Mouse (Mus musculus): Measurements from ENCODE around the gene Gys2. TPM values are rescaled to one million over a fixed set of nuclear protein-coding genes. Genes with fewer than 3 reads are reported as not detected.
"Not testable (repeated sequence)": the region's sequence is repeated elsewhere in the genome, so short reads cannot be mapped to it uniquely, and the experiment has no call there.

Gys2 gene
- 5.6 and 19.9 TPM in 2 replicates for polyA plus RNA-seq (2012; rRNA removed)

DNA sequence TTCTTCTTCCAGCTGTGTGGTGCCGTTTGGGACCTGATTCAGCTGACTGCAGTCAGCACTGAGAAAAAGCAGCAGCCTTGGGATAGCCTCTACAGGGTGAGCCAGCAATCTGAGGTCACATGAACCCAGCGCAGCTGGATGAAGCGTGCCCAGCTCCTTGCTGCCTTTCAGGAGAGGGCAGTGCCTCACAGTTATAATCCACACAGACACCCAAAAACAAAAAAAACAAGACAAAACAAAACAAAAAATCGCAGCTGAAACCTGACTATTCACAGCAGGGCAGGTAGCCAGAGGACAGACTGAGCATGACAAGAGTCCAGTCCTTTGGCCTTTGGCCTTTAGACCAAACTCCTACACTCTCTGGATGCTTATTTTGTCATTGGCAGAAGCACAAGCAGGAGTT is at the start of gene Gys2:
Gene Gys2, minus strand, starts transcription at position 309 of the 403 bp plus-strand sequence.
- no peak for DNase-seq (ENCODE audit: low read depth)

DNA sequence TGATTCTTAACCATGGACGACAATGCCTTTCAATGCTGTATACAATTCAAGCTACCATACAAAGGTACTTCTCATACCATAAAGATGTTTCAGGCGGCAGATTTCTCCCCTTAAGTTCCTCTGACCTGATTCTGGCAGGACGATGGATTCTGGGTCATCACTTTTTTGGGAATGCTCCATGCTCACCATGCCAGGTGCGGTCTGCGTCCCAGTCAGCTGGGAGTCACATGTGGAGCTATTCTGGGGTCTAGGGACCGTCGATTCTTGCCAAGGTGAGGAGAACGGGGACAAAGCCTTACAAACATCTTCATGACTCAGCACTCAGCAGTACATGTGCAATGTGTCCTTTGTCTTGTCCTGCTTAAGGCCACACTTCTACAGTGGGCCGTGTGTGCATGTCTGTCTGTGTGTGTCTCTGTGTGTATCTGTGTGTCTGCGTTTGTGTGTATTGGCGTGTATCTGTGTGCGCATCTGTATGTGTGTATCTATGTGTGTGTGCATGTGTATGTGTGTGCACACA is 48.7 kb upstream of the Gys2 start:
- DNase-seq (ENCODE audit: low read depth): no peak

- DNase-seq (ENCODE audit: low read depth): no peak
Measured at GRCm38 (mm10) chr6:142519110-142519509, 46.2 kb upstream of the Gys2 start.

- DNase-seq (ENCODE audit: low read depth): not testable (repeated sequence)
Measured at GRCm38 (mm10) chr6:142515379-142515778, 42.5 kb upstream of the Gys2 start.

DNA sequence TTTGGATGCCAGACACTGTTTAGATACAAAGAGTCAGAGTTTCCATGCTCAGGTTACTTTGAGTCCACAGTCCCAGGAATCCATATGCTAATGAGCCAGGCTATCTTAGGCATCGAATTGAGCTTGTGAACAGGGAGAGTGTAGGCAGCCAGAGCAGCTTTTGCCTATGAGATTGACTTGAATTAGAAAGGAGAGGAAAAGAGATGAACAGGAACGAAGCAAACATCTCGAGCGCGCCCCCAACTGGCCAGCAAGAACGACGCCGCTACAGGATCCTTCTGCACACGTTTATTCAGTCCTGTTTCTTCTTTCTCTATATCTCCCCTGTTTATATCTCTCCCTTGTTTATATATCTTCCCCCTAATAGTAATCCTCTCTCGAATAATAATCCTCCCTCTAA is 42.0 kb upstream of the Gys2 start:
- no peak for DNase-seq (ENCODE audit: low read depth)

- no peak for DNase-seq (ENCODE audit: low read depth)
Measured at GRCm38 (mm10) chr6:142512902-142513301, 40.0 kb upstream of the Gys2 start.

- DNase-seq (ENCODE audit: low read depth): no peak
Measured at GRCm38 (mm10) chr6:142511516-142512135, 38.7 kb upstream of the Gys2 start.

DNA sequence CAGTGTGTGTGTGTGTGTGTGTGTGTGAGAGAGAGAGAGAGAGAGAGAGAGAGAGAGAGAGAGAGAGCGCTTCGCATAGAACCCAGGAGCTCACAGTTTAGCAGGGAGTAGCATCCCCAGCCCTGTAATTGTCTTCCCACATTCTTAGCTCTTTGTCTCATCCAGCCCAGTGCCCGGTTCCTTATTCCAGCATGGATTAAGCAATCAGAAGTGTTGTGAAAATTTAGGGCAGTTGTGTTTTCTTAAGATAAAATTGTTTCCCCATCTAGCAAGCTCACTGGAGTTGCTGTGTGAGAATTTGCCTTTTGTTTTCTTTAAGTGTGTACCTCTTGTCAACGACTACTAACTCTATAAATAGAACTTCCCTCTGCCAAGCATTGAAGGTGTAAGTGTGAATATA is 35.8 kb upstream of the Gys2 start:
- DNase-seq (ENCODE audit: low read depth): no peak

- peak; percentile 34 for DNase-seq (ENCODE audit: low read depth)
Measured at GRCm38 (mm10) chr6:142507785-142508162, 34.9 kb upstream of the Gys2 start, which contains the start of gene Ldhb. Ldhb (minus strand) TSS chr6:142507957.

DNA sequence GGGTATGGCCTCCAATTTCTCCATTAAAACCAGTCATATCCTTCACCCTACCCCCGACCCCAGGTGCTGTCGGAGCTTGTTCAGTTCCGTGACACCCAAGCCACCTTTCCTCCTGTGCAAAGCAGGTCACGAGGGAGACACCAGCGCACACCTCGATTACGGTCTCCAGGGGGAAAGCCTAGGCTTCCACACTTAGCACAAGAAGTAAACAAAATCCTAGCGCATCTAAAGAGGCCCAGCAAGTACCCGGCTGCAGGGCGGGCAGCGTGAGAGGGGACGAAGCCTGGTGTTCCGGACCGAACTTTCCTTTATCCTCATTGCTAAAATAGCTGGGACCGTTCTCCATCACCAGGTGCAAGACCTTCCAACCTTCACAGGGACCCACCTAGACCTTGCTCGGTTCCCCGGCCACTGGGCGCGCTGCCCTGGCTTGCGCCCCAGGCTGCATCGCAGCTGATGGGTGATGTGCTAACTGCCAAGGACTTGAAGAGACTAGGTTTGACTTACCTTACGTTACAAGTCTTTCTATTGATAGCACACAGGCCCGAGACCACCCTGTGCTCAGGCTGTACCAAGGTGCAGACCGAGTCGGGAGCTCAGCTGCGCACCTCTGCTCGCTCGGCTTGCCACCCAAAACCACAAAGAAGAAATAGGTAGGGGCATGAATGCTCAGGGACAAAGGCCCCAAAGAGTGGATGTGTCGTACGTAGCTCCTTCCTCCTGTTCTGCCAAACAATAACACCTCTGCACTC is 34.3 kb upstream of the Gys2 start:
- DNase-seq (ENCODE audit: low read depth): no peak

GRCm38 (mm10) chr6:142506338-142507032 is 33.6 kb upstream of the Gys2 start:
- no peak for DNase-seq (ENCODE audit: low read depth)

GRCm38 (mm10) chr6:142503601-142504000 is 30.7 kb upstream of the Gys2 start:
- DNase-seq (ENCODE audit: low read depth): no peak

DNA sequence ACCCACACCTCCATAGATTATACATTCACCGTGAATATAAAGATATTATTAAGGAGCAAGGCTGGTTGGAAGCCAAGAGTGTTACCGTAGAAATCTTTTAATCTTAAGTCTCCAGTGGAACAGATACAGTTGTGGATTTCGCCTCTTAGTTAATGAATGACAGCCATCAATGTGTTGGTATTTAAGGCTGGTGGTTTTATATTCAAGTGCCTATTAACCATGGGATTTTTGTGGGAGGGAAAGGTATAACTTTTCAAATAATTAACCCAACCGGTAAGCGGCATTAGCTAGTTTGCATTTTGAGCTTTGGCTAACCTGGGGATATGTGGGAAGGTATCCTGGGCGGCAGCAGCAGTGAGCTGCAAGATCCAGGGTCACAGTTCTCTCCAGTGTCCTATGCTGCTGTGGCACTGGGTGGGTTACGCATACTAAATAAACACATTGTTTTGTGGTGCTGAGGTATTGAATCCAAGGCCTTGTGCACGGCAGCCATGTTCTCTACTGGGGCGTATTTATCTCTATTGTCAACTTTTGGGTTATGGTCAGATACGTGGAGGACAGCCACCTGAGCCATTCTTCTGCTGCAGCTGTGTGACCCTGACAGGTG is 29.7 kb upstream of the Gys2 start:
- no peak for DNase-seq (ENCODE audit: low read depth)

DNA sequence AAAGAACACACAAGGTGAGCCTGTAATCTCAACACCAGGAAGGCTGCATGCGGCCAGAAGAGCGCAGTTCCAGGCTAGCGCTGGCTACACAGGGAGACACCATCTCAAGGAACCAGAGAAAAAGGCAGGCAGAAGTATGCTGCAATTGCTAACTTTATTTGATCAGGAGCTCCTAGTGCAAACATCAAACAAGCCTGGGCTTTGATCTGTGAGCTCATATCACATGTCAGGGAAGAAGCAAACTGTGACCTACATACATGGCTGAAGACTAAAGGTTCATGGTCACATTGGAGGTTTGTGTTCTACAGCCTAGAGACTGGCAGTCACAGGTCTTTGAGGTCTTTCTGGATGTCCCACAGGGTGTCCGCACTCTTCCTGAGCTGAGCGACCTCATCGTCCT is 17.2 kb upstream of the Gys2 start:
- not testable (repeated sequence) for DNase-seq (ENCODE audit: low read depth)

GRCm38 (mm10) chr6:142487638-142488037 is 14.7 kb upstream of the Gys2 start:
- DNase-seq (ENCODE audit: low read depth): no peak

DNA sequence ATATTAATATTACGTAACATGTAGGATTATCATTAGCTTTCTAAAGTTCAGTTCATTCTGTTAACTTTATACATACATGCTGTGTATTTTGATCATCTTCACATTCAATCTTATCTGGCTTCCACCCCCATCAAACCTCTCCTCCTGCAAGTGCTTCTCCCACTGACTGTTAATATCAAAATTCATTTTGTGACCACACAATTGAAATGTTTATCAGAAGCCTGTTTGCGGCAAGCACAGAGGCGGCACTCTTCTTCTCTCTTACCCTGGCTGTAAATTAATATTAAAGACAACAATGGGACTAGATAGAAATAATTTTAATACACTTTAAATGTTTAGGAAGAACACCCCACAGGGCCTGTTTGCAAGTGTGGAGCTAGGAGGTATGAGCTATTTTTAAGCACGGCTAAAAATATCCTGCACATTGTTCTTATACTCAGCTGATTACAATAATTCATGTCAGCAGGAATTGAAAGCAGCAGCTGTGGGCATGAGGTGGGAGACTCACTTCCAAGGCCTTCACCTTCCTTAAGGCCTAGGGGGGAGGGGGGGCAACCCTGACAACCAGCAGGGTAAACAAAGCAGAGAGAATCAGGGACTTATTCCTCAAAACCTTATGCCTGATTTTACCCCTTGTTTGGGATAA is 12.7 kb upstream of the Gys2 start:
- DNase-seq (ENCODE audit: low read depth): no peak

DNA sequence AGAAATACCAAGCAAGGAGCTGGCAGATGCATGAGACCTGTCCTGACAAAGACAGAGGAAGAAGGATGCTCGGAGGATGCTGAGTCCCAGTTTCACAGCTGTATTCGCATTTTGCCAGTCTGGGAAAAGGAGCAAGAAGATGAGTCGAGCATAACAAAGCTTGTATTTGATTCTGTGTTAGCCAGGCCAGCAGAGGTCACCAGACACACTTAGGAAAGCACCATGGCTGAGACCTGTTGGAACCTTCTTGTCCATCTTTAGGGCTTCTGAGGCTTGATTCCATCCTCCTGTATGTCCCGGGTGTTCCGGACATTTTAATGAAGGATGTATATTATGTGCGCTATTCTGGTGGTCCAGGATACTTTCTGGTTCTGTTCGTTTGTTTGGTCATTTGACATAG is 4.3 kb upstream of the Gys2 start:
- DNase-seq (ENCODE audit: low read depth): no peak

DNA sequence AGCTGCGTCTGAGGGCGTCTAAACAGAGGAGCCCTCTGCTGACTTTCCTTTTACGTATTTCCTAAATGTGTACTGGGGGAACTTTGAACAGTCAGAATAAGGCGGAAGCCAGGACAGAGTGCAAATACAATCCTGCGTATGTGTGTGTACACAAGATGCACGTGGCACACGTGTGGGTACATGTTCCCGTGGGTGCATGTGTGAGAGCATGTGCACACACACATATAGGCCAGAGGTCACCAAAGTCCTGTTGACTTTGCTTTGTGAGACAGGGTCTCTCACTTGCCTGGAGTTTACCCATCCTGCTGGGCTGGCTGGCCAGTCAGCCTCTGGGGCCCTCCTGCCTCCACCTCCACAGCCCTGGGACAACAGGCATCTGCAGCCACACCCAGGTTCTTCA is 1.8 kb downstream of the Gys2 start:
- DNase-seq (ENCODE audit: low read depth): no peak

- no peak for DNase-seq (ENCODE audit: low read depth)
Measured at GRCm38 (mm10) chr6:142469602-142470001, 3.3 kb downstream of the Gys2 start.

GRCm38 (mm10) chr6:142462194-142462593 is 10.7 kb downstream of the Gys2 start:
- no peak for DNase-seq (ENCODE audit: low read depth)

DNA sequence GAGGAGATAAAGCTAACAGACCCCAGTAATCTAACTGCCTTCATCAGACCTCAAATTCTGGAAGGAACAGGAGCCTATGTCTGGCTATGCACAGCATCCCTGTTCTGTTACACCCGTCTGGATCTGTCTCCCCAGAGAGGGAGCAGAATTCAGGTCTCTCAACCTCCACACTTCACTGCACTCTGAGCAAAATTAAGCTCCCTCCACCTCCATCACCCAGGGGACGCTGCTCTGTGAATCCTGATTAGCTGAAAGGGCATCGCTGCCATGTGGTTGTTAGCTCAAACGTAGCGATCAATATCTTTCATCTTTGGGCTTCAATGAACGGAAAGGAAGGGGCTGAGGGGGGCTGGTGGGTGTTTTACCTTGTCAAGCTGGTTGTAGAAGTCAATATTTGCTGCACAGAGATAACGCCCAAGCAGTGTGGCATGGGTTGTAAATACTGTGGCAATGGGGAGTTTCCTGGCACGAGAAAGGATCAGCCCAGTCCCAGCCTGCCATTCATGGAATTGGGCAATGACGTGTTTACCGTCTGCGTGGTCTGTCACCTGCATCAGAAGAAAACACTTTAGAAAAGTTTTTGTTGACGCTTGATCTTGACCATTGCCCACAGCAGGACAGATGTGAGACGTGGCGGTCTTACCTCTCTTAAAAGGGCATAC is 13.8 kb downstream of the Gys2 start:
- DNase-seq (ENCODE audit: low read depth): no peak
